Mouse (Mus musculus) embryonic facial prominence, embryonic 14.5 days (tissue): ENCODE measurements around the gene St6galnac3. TPM values are rescaled to one million over a fixed set of nuclear protein-coding genes. Genes with fewer than 3 reads are reported as not detected.
A peak's percentile ranks its signal among the peaks of the same experiment; 100 is the strongest.

Source experiments
- ATAC-seq: fragments of 200-750 bp; cut with Nextera tagmentation; 2 replicates; pipeline ENCODE4 v1.8.0; 2017; ENCODE audit warnings: low read depth, moderate number of reproducible peaks, moderate TSS enrichment
- DNase-seq: peaks from one replicate; pipeline ENCODE4 v3.0.0-alpha.2; 2015; ENCODE audit warnings: low spot score
- H3K27ac ChIP-seq: fragments of 300-500 bp; sonication (generic); replicated peaks from 2 replicates; pipeline ENCODE4 v1.5.1; 2014; ENCODE audit warnings: low read depth, mild to moderate bottlenecking, low read length, moderate library complexity
- H3K27me3 ChIP-seq: fragments of 300-500 bp; sonication (generic); replicated peaks from 2 replicates; pipeline ENCODE4 v1.6.1; 2014; ENCODE audit warnings: low read length; ENCODE audit not compliant: control insufficient read depth, insufficient read depth
- H3K36me3 ChIP-seq: fragments of 300-500 bp; sonication (generic); 2 replicates; pipeline ENCODE4 v1.6.1; 2014; ENCODE audit warnings: low read length, mixed read lengths; ENCODE audit not compliant: control insufficient read depth, insufficient read depth
- H3K4me1 ChIP-seq: fragments of 300-500 bp; sonication (generic); 2 replicates; pipeline ENCODE4 v1.6.1; 2014; ENCODE audit warnings: antibody characterized with exemption, low read length; ENCODE audit not compliant: control insufficient read depth, insufficient read depth
- H3K4me2 ChIP-seq: fragments of 300-500 bp; sonication (generic); 2 replicates; pipeline ENCODE4 v1.6.1; 2014; ENCODE audit warnings: low read depth, mild to moderate bottlenecking, low read length, moderate library complexity, mixed read lengths
- H3K4me3 ChIP-seq: fragments of 300-500 bp; sonication (generic); 2 replicates; pipeline ENCODE4 v1.5.1; 2014; ENCODE audit warnings: low read depth, mild to moderate bottlenecking, low read length
- H3K9ac ChIP-seq: fragments of 300-500 bp; sonication (generic); 2 replicates; pipeline ENCODE4 v1.6.1; 2014; ENCODE audit warnings: low read depth, mild to moderate bottlenecking, low read length, moderate library complexity, mixed read lengths
- H3K9me3 ChIP-seq: fragments of 300-500 bp; sonication (generic); 2 replicates; pipeline ENCODE4 v1.6.1; 2016; ENCODE audit warnings: low read length; ENCODE audit not compliant: control insufficient read depth
- WGBS: fragments of 180-500 bp; shearing (Covaris S2); extraction: QIAGEN DNeasy Blood & Tissue Kit; methylation state at CpG from one replicate; pipeline ENCODE4 v1.1.7; 2014; 5-methylcytosine and 5-hydroxymethylcytosine counted together
- polyA plus RNA-seq: library from polyadenylated mRNA; unstranded; fragments of >200 nt; fragmentation: Nextera tagmentation; extraction: Ambion mirVana; gene quantifications from 2 replicates; pipeline ENCODE4 v1.2.1, GENCODE M21; 2014

St6galnac3 gene
- polyA plus RNA-seq, 1 experiment from 2014 or later, result 30.6 TPM

DNA sequence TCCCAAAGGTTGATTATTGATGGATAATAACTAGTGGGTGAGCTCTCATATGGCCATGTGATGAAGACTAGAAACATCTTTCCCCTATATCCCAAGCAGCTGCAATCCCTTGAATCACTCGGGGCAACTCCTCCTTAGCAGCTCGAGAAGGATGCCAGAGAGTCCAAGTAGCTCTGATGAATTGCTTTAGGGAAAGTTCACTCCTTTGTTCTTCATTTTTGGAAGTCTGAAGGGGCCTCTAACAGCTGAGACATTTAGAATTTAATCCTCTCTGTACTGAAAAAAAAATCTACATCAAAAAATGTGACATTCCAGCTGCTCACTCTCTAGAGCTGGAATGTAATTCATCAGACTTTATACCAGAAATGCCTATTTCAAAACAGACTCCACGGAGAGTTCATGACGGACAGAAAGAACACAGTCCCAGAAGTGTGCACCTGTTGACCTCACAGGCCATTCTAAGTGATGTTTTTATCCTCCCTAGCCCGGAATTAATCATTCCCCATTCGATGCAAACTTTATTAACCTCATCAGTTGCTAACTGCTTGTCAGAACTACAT, 211.4 kb downstream of the St6galnac3 start:
- H3K9me3 ChIP-seq, result no peaks in the 10 kb centered on the region
- ATAC-seq, result no peak; the same call in 1 of the 2 replicates
- 37% methylated on average over 6 of the region's 6 CpGs for WGBS
- no peak overlapping the region for H3K4me2 ChIP-seq
- no peaks in the 10 kb centered on the region for H3K36me3 ChIP-seq
- no peak overlapping the region for H3K9ac ChIP-seq
- H3K27ac ChIP-seq, result no peak overlapping the region
- DNase-seq, result peak; percentile 43
- no peaks in the 10 kb centered on the region for H3K27me3 ChIP-seq
- H3K4me1 ChIP-seq, result peaks cover 10% of the 10 kb centered on the region; the same call in 1 of the 2 replicates
- no peak overlapping the region for H3K4me3 ChIP-seq

DNA sequence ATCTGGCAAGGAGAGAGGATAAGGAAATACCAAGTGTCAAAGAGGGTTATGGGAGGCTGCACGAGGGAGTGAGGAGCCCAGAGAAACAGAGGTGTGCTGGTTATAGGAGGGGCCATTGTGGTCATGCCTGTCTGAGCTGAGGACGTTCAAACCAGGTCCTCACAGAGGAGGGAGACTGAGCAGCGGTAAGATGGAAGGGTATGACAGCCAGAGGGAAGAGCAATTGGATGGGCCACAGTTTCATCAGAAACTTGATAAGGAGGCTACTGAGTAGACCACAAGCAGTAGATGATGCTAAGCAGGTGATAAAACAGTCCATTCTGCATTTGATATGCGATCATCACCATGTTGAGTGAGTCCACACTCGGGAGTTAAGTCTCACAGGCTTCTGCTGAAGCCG, 212.4 kb downstream of the St6galnac3 start:
- WGBS, result 74% methylated on average over 6 of the region's 6 CpGs
- H3K4me2 ChIP-seq, result no peak overlapping the region
- no peak overlapping the region for H3K9ac ChIP-seq
- no peaks in the 10 kb centered on the region for H3K36me3 ChIP-seq
- peaks cover 10% of the 10 kb centered on the region; the same call in 1 of the 2 replicates for H3K4me1 ChIP-seq
- ATAC-seq (no peak), DNase-seq (no peak)
- H3K27me3 ChIP-seq, result no peaks in the 10 kb centered on the region
- no peak overlapping the region for H3K27ac ChIP-seq
- H3K4me3 ChIP-seq, result no peak overlapping the region
- no peaks in the 10 kb centered on the region for H3K9me3 ChIP-seq

DNA sequence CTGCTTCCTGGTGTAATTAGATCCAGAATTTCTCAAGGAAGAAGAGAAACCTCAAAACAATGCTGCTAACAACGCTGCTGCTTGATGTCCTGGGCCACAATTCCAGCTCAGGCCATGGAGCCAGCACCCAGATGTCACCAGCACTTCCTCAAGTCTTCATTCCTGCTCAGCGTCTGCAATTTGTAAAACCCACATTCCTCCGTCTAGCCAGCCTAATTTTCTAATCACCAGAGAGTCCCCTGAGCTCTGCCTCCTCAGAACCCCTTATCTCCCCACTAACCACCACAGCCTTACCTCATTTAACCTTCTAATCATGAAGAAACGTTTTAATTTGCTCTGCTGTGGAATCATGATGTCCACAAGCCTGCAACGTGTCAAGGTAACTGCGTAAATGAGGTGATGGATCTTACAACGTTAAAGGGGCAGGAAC, 213.8 kb downstream of the St6galnac3 start:
- Histone ChIP-seq H3K27me3 (no peaks in the 10 kb centered on the region), H3K9ac (no peak overlapping the region), H3K27ac (no peak overlapping the region), H3K4me3 (no peak overlapping the region), H3K9me3 (no peaks in the 10 kb centered on the region), H3K4me1 (peaks cover 10% of the 10 kb centered on the region; the same call in 1 of the 2 replicates), H3K4me2 (no peak overlapping the region), H3K36me3 (no peaks in the 10 kb centered on the region)
- WGBS, result 34% methylated on average over 7 of the region's 7 CpGs
- no peak for ATAC-seq
- DNase-seq, result no peak

DNA sequence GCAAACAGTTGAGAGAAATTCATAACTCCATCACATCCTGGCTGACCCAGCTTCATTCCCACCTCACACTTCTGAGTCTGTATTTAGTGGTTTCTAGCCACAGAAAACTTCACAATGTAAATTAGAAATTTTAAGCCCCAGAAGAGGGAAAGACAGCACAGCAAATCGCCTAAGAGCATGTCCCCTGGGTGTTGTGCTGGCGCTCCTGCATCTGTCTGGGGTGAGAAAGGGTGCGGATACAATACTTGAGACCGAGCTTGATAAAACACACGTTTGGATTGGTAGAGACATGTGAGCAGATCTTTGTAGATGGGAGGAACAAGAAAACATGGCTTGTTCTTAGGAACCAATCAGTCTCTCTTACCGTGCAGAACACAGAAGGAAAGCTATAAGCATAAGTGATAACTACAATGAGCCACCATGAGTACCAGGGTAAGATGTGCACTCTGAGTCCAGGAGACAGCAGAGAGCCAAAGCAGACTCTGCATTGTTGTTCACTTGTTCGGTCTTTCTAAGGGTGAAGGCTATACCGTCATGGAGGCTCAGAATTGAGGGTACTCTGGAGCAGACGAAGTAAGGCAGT, 214.8 kb downstream of the St6galnac3 start:
- Histone ChIP-seq H3K27ac (no peak overlapping the region), H3K9me3 (no peaks in the 10 kb centered on the region), H3K27me3 (no peaks in the 10 kb centered on the region), H3K9ac (no peak overlapping the region), H3K36me3 (no peaks in the 10 kb centered on the region), H3K4me2 (no peak overlapping the region), H3K4me3 (no peak overlapping the region), H3K4me1 (peaks cover 10% of the 10 kb centered on the region; the same call in 1 of the 2 replicates)
- no peak for DNase-seq
- no peak for ATAC-seq
- 76% methylated on average over 9 of the region's 9 CpGs for WGBS

DNA sequence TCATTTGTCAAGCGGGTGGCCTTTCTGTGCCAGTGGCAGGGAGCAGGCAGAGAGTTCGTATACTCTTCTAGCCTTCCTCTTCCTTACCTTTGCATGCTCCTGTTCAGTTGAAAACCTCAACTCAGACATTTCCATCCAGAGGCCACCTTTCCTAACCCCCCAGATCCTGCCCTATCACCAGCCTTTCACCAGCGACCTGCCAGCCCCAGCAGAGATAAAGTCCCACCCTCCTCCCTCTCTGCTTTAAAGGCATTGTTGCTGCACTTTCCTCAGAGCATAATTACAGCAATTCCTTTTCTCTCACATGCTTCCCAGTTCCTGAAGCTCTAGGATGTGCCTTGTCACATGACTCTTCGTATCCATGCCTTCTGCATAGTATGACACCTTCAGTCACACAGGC, 215.3 kb downstream of the St6galnac3 start:
- Histone ChIP-seq H3K27ac (no peak overlapping the region), H3K4me1 (peaks cover 10% of the 10 kb centered on the region; the same call in 1 of the 2 replicates), H3K4me2 (no peak overlapping the region), H3K9me3 (no peaks in the 10 kb centered on the region), H3K4me3 (no peak overlapping the region), H3K9ac (no peak overlapping the region), H3K36me3 (no peaks in the 10 kb centered on the region), H3K27me3 (no peaks in the 10 kb centered on the region)
- 78% methylated on average over 4 of the region's 4 CpGs for WGBS
- DNase-seq, result no peak
- ATAC-seq, result no peak

DNA sequence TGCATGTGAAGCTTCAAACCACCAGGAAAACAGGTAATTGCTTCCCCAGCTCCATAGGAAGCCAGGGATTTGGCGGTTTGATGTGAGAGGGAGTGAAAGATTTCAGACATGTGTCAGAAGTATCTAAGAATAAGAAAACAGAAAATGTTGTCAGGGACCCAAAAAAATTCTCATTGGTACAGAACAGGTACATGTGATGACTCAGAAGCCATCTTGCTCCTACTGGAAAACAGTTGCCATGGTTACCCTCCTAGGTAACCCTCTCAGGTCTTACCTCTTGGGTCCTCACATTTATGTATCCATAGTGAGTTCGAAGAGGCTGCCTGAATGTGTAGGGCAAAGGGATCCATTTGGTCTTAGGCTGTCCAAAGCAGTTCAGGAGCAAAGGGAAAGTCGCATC, 215.9 kb downstream of the St6galnac3 start:
- Histone ChIP-seq H3K27ac (no peak overlapping the region), H3K4me3 (no peak overlapping the region), H3K27me3 (no peaks in the 10 kb centered on the region), H3K4me2 (no peak overlapping the region), H3K36me3 (no peaks in the 10 kb centered on the region), H3K9me3 (no peaks in the 10 kb centered on the region), H3K9ac (no peak overlapping the region), H3K4me1 (peaks cover 10% of the 10 kb centered on the region; the same call in 1 of the 2 replicates)
- ATAC-seq (no peak), DNase-seq (no peak)
- WGBS, result 83% methylated on average over 3 of the region's 3 CpGs

DNA sequence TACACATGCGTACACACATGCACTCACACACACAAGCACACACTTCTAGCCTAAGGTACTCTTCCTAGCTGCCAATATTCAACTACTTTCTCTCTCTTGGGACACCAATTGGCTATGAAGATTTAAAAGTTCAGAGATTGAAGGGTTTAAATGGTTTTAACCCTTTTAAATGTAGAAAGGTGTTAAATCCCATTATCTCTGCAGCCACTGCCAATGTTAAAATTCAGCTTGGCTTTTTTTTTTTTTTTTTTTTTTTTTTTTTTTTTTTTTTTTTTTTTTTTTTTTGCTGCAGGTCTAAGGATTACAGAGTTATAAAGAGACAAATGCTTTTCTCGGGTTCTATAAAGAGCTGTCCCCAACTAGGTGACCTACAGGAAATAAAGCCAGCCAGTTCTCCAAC, 216.4 kb downstream of the St6galnac3 start:
- H3K4me1 ChIP-seq, result peaks cover 10% of the 10 kb centered on the region; the same call in 1 of the 2 replicates
- no peaks in the 10 kb centered on the region for H3K36me3 ChIP-seq
- no peak for DNase-seq
- H3K4me2 ChIP-seq, result no peak overlapping the region
- no peaks in the 10 kb centered on the region for H3K9me3 ChIP-seq
- no peak overlapping the region for H3K9ac ChIP-seq
- H3K27me3 ChIP-seq, result no peaks in the 10 kb centered on the region
- H3K4me3 ChIP-seq, result no peak overlapping the region
- no peak for ATAC-seq
- WGBS, result 80% methylated on average over 2 of the region's 2 CpGs
- H3K27ac ChIP-seq, result no peak overlapping the region

DNA sequence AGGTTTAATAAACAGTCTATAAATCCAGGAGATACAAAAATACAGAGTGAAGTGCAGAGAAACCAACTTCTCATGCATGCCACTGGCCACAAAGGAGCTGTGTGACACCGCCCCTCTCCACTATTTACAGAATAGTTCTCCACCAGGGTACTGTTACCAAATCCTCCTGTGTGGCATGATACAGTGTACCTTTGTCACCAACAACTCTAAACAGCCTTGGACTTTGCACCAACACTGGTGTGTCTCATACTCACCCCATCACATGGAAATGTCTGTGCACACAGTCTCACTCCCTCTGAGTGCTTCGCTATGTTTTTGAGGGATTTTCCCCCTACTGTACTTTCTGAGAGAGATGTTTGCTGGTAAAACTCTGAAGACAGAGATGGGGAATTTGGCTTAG, 217.4 kb downstream of the St6galnac3 start:
- no peak overlapping the region for H3K9ac ChIP-seq
- no peak overlapping the region for H3K4me3 ChIP-seq
- peaks cover 10% of the 10 kb centered on the region; the same call in 1 of the 2 replicates for H3K4me1 ChIP-seq
- WGBS, result 97% methylated on average over 2 of the region's 2 CpGs
- ATAC-seq, result no peak
- H3K27ac ChIP-seq, result no peak overlapping the region
- H3K27me3 ChIP-seq, result no peaks in the 10 kb centered on the region
- no peaks in the 10 kb centered on the region for H3K36me3 ChIP-seq
- no peak overlapping the region for H3K4me2 ChIP-seq
- no peaks in the 10 kb centered on the region for H3K9me3 ChIP-seq
- no peak for DNase-seq

DNA sequence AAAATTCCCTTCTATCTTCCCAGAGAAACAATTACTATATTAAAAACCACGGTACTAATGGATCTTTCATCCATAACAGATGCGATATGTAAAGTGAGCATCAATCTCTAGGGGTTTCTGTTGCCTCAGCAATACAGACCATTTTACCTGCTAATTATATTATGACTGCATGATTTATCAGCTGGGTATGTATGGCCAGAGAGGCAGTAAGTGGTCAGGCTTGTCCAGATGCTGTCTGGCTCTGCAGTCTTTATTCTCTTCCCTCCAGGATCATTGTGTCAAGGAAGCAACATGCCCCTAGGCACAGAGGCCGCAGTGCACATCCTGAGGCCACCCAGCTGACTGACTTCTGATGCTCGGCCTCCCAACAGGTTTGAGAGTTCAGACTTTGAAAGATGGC, 222.5 kb downstream of the St6galnac3 start:
- no peak overlapping the region for H3K27ac ChIP-seq
- H3K4me1 ChIP-seq, result no peaks in the 10 kb centered on the region
- WGBS, result 56% methylated on average over 4 of the region's 4 CpGs

More for the DNA sequence above, 222.5 kb downstream of the St6galnac3 start:
- Histone ChIP-seq H3K4me3 (no peak overlapping the region), H3K9me3 (no peaks in the 10 kb centered on the region), H3K9ac (no peak overlapping the region), H3K4me2 (no peak overlapping the region), H3K27me3 (no peaks in the 10 kb centered on the region), H3K36me3 (no peaks in the 10 kb centered on the region)
- DNase-seq, result no peak
- ATAC-seq, result no peak
